Mouse (Mus musculus) kidney, embryonic 14.5 days (tissue): ENCODE measurements at regions not wholly inside any gene's neighbourhood (a gene's known extent, or its start where the extent isn't known, plus 50 kb on each side); places are given as distances from the start of the nearest gene placed in this dataset.

Source experiments
- ATAC-seq: fragments of 200-750 bp; cut with Nextera tagmentation; 2 replicates; pipeline ENCODE4 v1.8.0; 2017; ENCODE audit warnings: moderate number of reproducible peaks, mild to moderate bottlenecking, moderate TSS enrichment, moderate library complexity; ENCODE audit not compliant: low FRiP score, low TSS enrichment
- H3K27ac ChIP-seq: fragments of 300-500 bp; sonication (generic); 2 replicates; pipeline ENCODE4 v1.5.1; 2014; ENCODE audit warnings: low read depth, mild to moderate bottlenecking, low read length, moderate library complexity, mixed read lengths
- H3K27me3 ChIP-seq: fragments of 300-500 bp; sonication (generic); 2 replicates; pipeline ENCODE4 v1.6.1; 2014; ENCODE audit warnings: mild to moderate bottlenecking, low read length; ENCODE audit not compliant: control insufficient read depth, insufficient read depth
- H3K36me3 ChIP-seq: fragments of 300-500 bp; sonication (generic); 2 replicates; pipeline ENCODE4 v1.6.1; 2014; ENCODE audit warnings: low read length, mixed read lengths; ENCODE audit not compliant: control insufficient read depth, insufficient read depth
- H3K4me1 ChIP-seq: fragments of 300-500 bp; sonication (generic); 2 replicates; pipeline ENCODE4 v1.6.1; 2014; ENCODE audit warnings: low read length, mixed read lengths; ENCODE audit not compliant: control insufficient read depth, insufficient read depth
- H3K4me2 ChIP-seq: fragments of 300-500 bp; sonication (generic); replicated peaks from 2 replicates; pipeline ENCODE4 v1.6.1; 2014; ENCODE audit warnings: low read depth, mild to moderate bottlenecking, low read length
- H3K4me3 ChIP-seq: fragments of 300-500 bp; sonication (generic); 2 replicates; pipeline ENCODE4 v1.5.1; 2014; ENCODE audit warnings: mild to moderate bottlenecking, low read length
- H3K9ac ChIP-seq: fragments of 300-500 bp; sonication (generic); 2 replicates; pipeline ENCODE4 v1.6.1; 2014; ENCODE audit warnings: low read depth, mild to moderate bottlenecking, low read length, moderate library complexity
- H3K9me3 ChIP-seq: fragments of 300-500 bp; sonication (generic); 2 replicates; pipeline ENCODE4 v1.6.1; 2016; ENCODE audit warnings: low read length; ENCODE audit not compliant: control insufficient read depth
- WGBS: fragments of 180-500 bp; shearing (Covaris S2); extraction: QIAGEN DNeasy Blood & Tissue Kit; methylation state at CpG from one replicate; pipeline ENCODE4 v1.1.7; 2014; 5-methylcytosine and 5-hydroxymethylcytosine counted together

GRCm38 (mm10) chr2:93123829-93124228, 63.5 kb upstream of the Trp53i11 start:
- Histone ChIP-seq H3K9me3 (no peaks in the 10 kb centered on the region), H3K4me3 (no peak overlapping the region), H3K36me3 (no peaks in the 10 kb centered on the region), H3K27me3 (no peaks in the 10 kb centered on the region), H3K9ac (no peak overlapping the region), H3K4me1 (peaks cover 14% of the 10 kb centered on the region), H3K4me2 (no peak overlapping the region), H3K27ac (no peak overlapping the region)
- 78% methylated on average over 11 of the region's 11 CpGs for WGBS
- no peak for ATAC-seq

DNA sequence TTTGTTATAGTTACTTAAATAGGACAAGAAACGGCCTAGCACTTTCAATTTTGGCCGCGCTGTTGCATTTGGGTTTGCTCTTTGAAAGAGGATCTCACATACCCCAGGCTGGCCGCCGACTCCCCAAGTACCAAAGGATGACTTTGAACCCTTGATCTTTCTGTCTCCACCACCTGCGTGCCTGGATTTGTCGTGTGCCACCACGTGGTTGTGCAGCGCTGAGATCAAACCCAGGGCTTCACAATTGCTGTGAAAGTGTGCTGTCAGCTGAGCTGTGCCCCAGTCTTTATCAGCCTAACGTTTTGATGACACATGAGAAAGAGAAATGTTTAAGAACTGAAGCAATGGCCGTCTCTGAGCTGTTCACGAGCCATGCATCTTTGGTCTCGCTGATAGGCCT, 67.0 kb upstream of the Trp53i11 start:
- ATAC-seq = no peak
- Histone ChIP-seq H3K4me1 (peaks cover 9% of the 10 kb centered on the region), H3K4me2 (no peak overlapping the region), H3K27ac (no peak overlapping the region), H3K4me3 (no peak overlapping the region), H3K9ac (no peak overlapping the region), H3K27me3 (no peaks in the 10 kb centered on the region), H3K36me3 (no peaks in the 10 kb centered on the region), H3K9me3 (no peaks in the 10 kb centered on the region)
- WGBS = 85% methylated on average over 13 of the region's 13 CpGs

DNA sequence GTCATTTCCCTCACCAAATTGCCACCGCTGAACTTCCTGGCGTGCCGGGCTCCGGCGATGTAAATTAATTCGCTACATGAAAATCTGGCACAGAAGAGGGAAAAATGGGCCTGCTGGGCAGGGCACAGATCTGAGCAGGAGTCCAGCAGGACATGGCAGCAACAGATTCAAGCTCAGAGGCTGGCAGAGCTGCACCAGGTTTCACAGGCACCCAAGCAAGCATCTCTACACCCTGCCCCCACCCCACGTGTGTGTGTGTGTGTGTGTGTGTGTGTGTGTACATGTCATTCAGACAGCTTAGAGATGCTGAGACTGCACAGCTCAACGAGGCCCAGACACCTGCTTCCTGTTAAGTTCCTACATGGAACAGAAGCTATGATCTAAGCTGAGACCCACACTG, 68.3 kb upstream of the Trp53i11 start:
- no peak for ATAC-seq
- peaks cover 9% of the 10 kb centered on the region for H3K4me1 ChIP-seq
- WGBS = 69% methylated on average over 8 of the region's 8 CpGs
- no peak overlapping the region for H3K9ac ChIP-seq
- no peak overlapping the region for H3K27ac ChIP-seq
- no peaks in the 10 kb centered on the region for H3K36me3 ChIP-seq
- H3K9me3 ChIP-seq = no peaks in the 10 kb centered on the region
- no peak overlapping the region for H3K4me2 ChIP-seq
- no peaks in the 10 kb centered on the region for H3K27me3 ChIP-seq
- no peak overlapping the region for H3K4me3 ChIP-seq

- 61% methylated on average over 2 of the region's 3 CpGs for WGBS
- Histone ChIP-seq H3K4me1 (no peaks in the 10 kb centered on the region), H3K4me3 (no peak overlapping the region), H3K9ac (no peak overlapping the region), H3K36me3 (no peaks in the 10 kb centered on the region), H3K27me3 (0 out of 2 replicates have a peak, but pooled peaks cover 4% of the 10 kb centered on the region), H3K4me2 (no peak overlapping the region), H3K27ac (no peak overlapping the region), H3K9me3 (no peaks in the 10 kb centered on the region)
- no peak for ATAC-seq
Observed at GRCm38 (mm10) chr2:93115303-93115702, 69.3 kb upstream of the Prdm11 start.

- no peak overlapping the region for H3K9ac ChIP-seq
- no peak overlapping the region for H3K27ac ChIP-seq
- no peaks in the 10 kb centered on the region for H3K36me3 ChIP-seq
- H3K27me3 ChIP-seq = 0 out of 2 replicates have a peak, but pooled peaks cover 4% of the 10 kb centered on the region
- no peak overlapping the region for H3K4me3 ChIP-seq
- H3K4me2 ChIP-seq = no peak overlapping the region
- no peaks in the 10 kb centered on the region for H3K4me1 ChIP-seq
- 76% methylated on average over 7 of the region's 7 CpGs for WGBS
- no peaks in the 10 kb centered on the region for H3K9me3 ChIP-seq
- no peak for ATAC-seq
Observed at GRCm38 (mm10) chr2:93113929-93114328, 68.0 kb upstream of the Prdm11 start.

DNA sequence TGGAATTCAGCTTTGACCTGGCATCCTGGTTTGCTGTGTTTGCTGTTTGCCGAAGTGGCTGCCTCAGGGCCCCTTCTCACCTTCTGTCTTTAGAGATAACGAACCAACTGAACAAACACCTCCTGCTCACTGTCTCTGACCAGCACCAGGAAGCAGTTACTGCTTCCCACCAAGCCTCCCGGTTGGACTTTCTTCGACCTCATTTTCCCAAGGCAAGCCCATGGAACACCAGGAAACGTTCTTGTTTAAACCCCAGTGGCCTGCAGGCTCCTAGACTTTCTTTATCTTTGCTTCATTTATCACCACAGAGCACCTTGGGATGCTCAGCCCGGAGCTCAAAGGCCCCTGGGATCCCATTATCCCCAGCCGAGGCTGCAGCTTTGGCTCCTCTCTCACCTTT, 66.4 kb upstream of the Prdm11 start:
- H3K36me3 ChIP-seq = no peaks in the 10 kb centered on the region
- 0 out of 2 replicates have a peak, but pooled peaks cover 4% of the 10 kb centered on the region for H3K27me3 ChIP-seq
- no peak for ATAC-seq
- no peak overlapping the region for H3K4me2 ChIP-seq
- WGBS = 36% methylated on average over 7 of the region's 7 CpGs
- H3K4me1 ChIP-seq = no peaks in the 10 kb centered on the region
- no peak overlapping the region for H3K4me3 ChIP-seq
- H3K27ac ChIP-seq = no peak overlapping the region
- no peak overlapping the region for H3K9ac ChIP-seq
- no peaks in the 10 kb centered on the region for H3K9me3 ChIP-seq

DNA sequence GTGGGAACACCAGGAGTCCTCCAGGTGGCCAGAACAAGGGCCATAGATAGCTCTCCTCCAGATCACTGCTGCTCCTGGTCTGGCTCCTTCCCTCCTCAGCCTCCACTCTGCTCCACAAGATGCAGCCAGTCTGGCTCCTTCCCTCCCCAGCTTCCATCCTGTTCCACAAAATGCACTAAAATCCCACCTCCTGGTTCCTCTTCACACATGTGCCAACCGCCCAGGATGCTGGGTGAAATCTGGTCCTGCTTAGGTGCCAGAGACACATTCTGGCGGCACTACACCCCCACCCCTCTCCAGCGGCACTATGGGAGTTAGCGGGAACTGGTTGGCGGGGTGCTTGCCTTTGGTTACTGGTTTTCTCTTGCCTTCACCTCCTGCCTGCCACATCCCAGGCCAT, 64.9 kb upstream of the Prdm11 start:
- Histone ChIP-seq H3K27me3 (peaks cover 4% of the 10 kb centered on the region; the same call in 1 of the 2 replicates), H3K4me3 (no peak overlapping the region), H3K9ac (no peak overlapping the region), H3K27ac (no peak overlapping the region), H3K4me1 (no peaks in the 10 kb centered on the region), H3K36me3 (no peaks in the 10 kb centered on the region), H3K9me3 (no peaks in the 10 kb centered on the region), H3K4me2 (no peak overlapping the region)
- ATAC-seq = no peak
- 82% methylated on average over 5 of the region's 5 CpGs for WGBS

DNA sequence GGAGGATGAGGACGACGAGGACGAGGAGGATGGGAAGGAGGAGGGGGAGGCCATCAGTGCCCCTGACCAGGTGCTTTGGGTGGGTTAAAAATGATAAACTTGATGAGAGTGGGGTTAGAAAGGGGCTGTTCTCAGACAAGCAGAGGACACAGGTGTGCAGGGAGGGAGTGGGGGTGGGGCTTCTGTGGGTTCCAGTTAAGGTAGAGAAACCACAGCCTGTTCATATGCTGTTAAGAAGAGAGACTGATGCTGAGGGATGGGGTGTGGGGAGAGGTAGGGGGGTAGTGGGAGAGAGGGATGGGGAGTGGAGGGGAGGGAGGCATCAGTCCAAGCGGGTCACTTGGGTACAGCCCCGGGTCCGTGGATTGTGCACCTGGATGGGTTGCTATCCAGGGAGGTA, 60.6 kb upstream of the Prdm11 start:
- no peak overlapping the region for H3K4me2 ChIP-seq
- no peaks in the 10 kb centered on the region for H3K36me3 ChIP-seq
- no peaks in the 10 kb centered on the region for H3K4me1 ChIP-seq
- H3K27ac ChIP-seq = no peak overlapping the region
- H3K9ac ChIP-seq = no peak overlapping the region
- 47% methylated on average over 6 of the region's 6 CpGs for WGBS
- peaks cover 4% of the 10 kb centered on the region; the same call in 1 of the 2 replicates for H3K27me3 ChIP-seq
- no peaks in the 10 kb centered on the region for H3K9me3 ChIP-seq
- ATAC-seq = no peak
- no peak overlapping the region for H3K4me3 ChIP-seq

- H3K9me3 ChIP-seq = no peaks in the 10 kb centered on the region
- H3K27ac ChIP-seq = no peak overlapping the region
- no peak for ATAC-seq
- 81% methylated on average over 8 of the region's 8 CpGs for WGBS
- H3K4me2 ChIP-seq = no peak overlapping the region
- no peak overlapping the region for H3K9ac ChIP-seq
- H3K27me3 ChIP-seq = no peaks in the 10 kb centered on the region; the same call in 1 of the 2 replicates
- H3K36me3 ChIP-seq = no peaks in the 10 kb centered on the region
- no peaks in the 10 kb centered on the region for H3K4me1 ChIP-seq
- no peak overlapping the region for H3K4me3 ChIP-seq
Observed at GRCm38 (mm10) chr2:93101991-93102390, 56.0 kb upstream of the Prdm11 start.

- H3K4me2 ChIP-seq = no peak overlapping the region
- no peak for ATAC-seq
- no peak overlapping the region for H3K4me3 ChIP-seq
- WGBS = 48% methylated on average over 3 of the region's 3 CpGs
- no peak overlapping the region for H3K9ac ChIP-seq
- no peaks in the 10 kb centered on the region for H3K27me3 ChIP-seq
- H3K4me1 ChIP-seq = no peaks in the 10 kb centered on the region
- H3K9me3 ChIP-seq = no peaks in the 10 kb centered on the region
- H3K27ac ChIP-seq = no peak overlapping the region
- no peaks in the 10 kb centered on the region for H3K36me3 ChIP-seq
Observed at GRCm38 (mm10) chr2:93099780-93100179, 53.8 kb upstream of the Prdm11 start.
